Mouse (Mus musculus) forebrain, embryonic 11.5 days (tissue): Measurements from ENCODE around the gene Slc8a3. TPM values are rescaled to one million over a fixed set of nuclear protein-coding genes. Genes with fewer than 3 reads are reported as not detected.

ENCODE experiments used
- ATAC-seq: fragments of 200-750 bp; cut with Nextera tagmentation; replicated peaks from 2 replicates; pipeline ENCODE4 v1.8.0; 2017; ENCODE audit warnings: moderate TSS enrichment; ENCODE audit not compliant: low FRiP score
- DNase-seq: peaks from one replicate; pipeline ENCODE4 v3.0.0-alpha.2; 2017; ENCODE audit warnings: low spot score
- H3K27ac ChIP-seq: fragments of 300-500 bp; sonication (generic); 2 replicates; pipeline ENCODE4 v1.5.1; 2014; ENCODE audit warnings: low read depth, low read length
- H3K27me3 ChIP-seq: fragments of 300-500 bp; sonication (generic); 2 replicates; pipeline ENCODE4 v1.6.1; 2014; ENCODE audit warnings: mild to moderate bottlenecking, low read length, mixed read lengths; ENCODE audit not compliant: control insufficient read depth, insufficient read depth
- H3K36me3 ChIP-seq: fragments of 300-500 bp; sonication (generic); 2 replicates; pipeline ENCODE4 v1.6.1; 2014; ENCODE audit warnings: mild to moderate bottlenecking, low read length, moderate library complexity, mixed read lengths; ENCODE audit not compliant: control insufficient read depth, insufficient read depth
- H3K4me1 ChIP-seq: fragments of 300-500 bp; sonication (generic); replicated peaks from 2 replicates; pipeline ENCODE4 v1.6.1; 2014; ENCODE audit warnings: low read length, mixed read lengths; ENCODE audit not compliant: control insufficient read depth, insufficient read depth
- H3K4me2 ChIP-seq: fragments of 300-500 bp; sonication (generic); 2 replicates; pipeline ENCODE4 v1.6.1; 2014; ENCODE audit warnings: low read depth, mild to moderate bottlenecking, low read length, moderate library complexity, mixed read lengths; ENCODE audit not compliant: severe bottlenecking
- H3K4me3 ChIP-seq: fragments of 300-500 bp; sonication (generic); 2 replicates; pipeline ENCODE4 v1.5.1; 2014; ENCODE audit warnings: low read depth, low read length
- H3K9ac ChIP-seq: fragments of 300-500 bp; sonication (generic); 2 replicates; pipeline ENCODE4 v1.6.1; 2014; ENCODE audit warnings: low read length
- H3K9me3 ChIP-seq: fragments of 300-500 bp; sonication (generic); 2 replicates; pipeline ENCODE4 v1.6.1; 2016; ENCODE audit warnings: low read length, mixed read lengths; ENCODE audit not compliant: control insufficient read depth
- WGBS: fragments of 180-500 bp; shearing (Covaris S2); extraction: QIAGEN DNeasy Blood & Tissue Kit; methylation state at CpG from one replicate; pipeline ENCODE4 v1.1.7; 2014; 5-methylcytosine and 5-hydroxymethylcytosine counted together
- polyA plus RNA-seq: library from polyadenylated mRNA; unstranded; fragments of >200 nt; fragmentation: Nextera tagmentation; extraction: Ambion mirVana; gene quantifications from 2 replicates; pipeline ENCODE4 v1.2.1, GENCODE M21; 2014

Gene Slc8a3
- polyA plus RNA-seq, 1 experiment from 2014 or later: 0.72 TPM

- H3K9me3 ChIP-seq: no peaks in the 10 kb centered on the region
- DNase-seq: no peak
- no peak overlapping the region for H3K4me3 ChIP-seq
- H3K9ac ChIP-seq: no peak overlapping the region
- no peaks in the 10 kb centered on the region for H3K27me3 ChIP-seq
- H3K4me1 ChIP-seq: no peaks in the 10 kb centered on the region
- WGBS: 83% methylated on average over 5 of the region's 5 CpGs
- H3K27ac ChIP-seq: no peak overlapping the region
- no peak for ATAC-seq
- no peak overlapping the region for H3K4me2 ChIP-seq
- H3K36me3 ChIP-seq: no peaks in the 10 kb centered on the region
Observed at GRCm38 (mm10) chr12:81227767-81228460, 105.1 kb downstream of the Slc8a3 start.

GRCm38 (mm10) chr12:81226590-81226989, 106.4 kb downstream of the Slc8a3 start:
- Histone ChIP-seq H3K4me3 (no peak overlapping the region), H3K9ac (no peak overlapping the region), H3K4me1 (no peaks in the 10 kb centered on the region), H3K27me3 (no peaks in the 10 kb centered on the region), H3K27ac (no peak overlapping the region), H3K4me2 (no peak overlapping the region), H3K36me3 (no peaks in the 10 kb centered on the region), H3K9me3 (no peaks in the 10 kb centered on the region)
- no peak for DNase-seq
- ATAC-seq: no peak
- WGBS: 64% methylated on average over 3 of the region's 3 CpGs

- DNase-seq (no peak), ATAC-seq (no peak)
- Histone ChIP-seq H3K9ac (no peak overlapping the region), H3K4me3 (no peak overlapping the region), H3K27me3 (no peaks in the 10 kb centered on the region), H3K9me3 (no peaks in the 10 kb centered on the region), H3K36me3 (no peaks in the 10 kb centered on the region), H3K4me2 (no peak overlapping the region), H3K4me1 (no peaks in the 10 kb centered on the region), H3K27ac (no peak overlapping the region)
- WGBS: 53% methylated on average over 6 of the region's 6 CpGs
Observed at GRCm38 (mm10) chr12:81225966-81226577, 106.9 kb downstream of the Slc8a3 start.

GRCm38 (mm10) chr12:81224843-81225242, 108.1 kb downstream of the Slc8a3 start:
- ATAC-seq: no peak
- Histone ChIP-seq H3K36me3 (no peaks in the 10 kb centered on the region), H3K4me2 (no peak overlapping the region)

GRCm38 (mm10) chr12:81223276-81223675, 109.7 kb downstream of the Slc8a3 start:
- no peak for DNase-seq
- H3K9ac ChIP-seq: no peak overlapping the region
- no peaks in the 10 kb centered on the region for H3K36me3 ChIP-seq
- ATAC-seq: no peak
- no peak overlapping the region for H3K4me2 ChIP-seq
- no peaks in the 10 kb centered on the region for H3K9me3 ChIP-seq
- no peaks in the 10 kb centered on the region for H3K4me1 ChIP-seq
- H3K27me3 ChIP-seq: no peaks in the 10 kb centered on the region
- 79% methylated on average over 2 of the region's 2 CpGs for WGBS
- no peak overlapping the region for H3K4me3 ChIP-seq
- H3K27ac ChIP-seq: no peak overlapping the region

More at GRCm38 (mm10) chr12:81224843-81225242, 108.1 kb downstream of the Slc8a3 start:
- no peak for DNase-seq
- Histone ChIP-seq H3K27ac (no peak overlapping the region), H3K9me3 (no peaks in the 10 kb centered on the region), H3K4me3 (no peak overlapping the region), H3K4me1 (no peaks in the 10 kb centered on the region), H3K9ac (no peak overlapping the region), H3K27me3 (no peaks in the 10 kb centered on the region)
- WGBS: 73% methylated on average over 2 of the region's 2 CpGs

GRCm38 (mm10) chr12:81219339-81219738, 113.6 kb downstream of the Slc8a3 start:
- H3K9me3 ChIP-seq: no peaks in the 10 kb centered on the region
- H3K4me1 ChIP-seq: no peaks in the 10 kb centered on the region
- no peak overlapping the region for H3K9ac ChIP-seq
- no peak overlapping the region for H3K4me2 ChIP-seq
- no peak overlapping the region for H3K4me3 ChIP-seq
- no peaks in the 10 kb centered on the region for H3K36me3 ChIP-seq
- no peak for DNase-seq
- 81% methylated on average over 4 of the region's 4 CpGs for WGBS
- no peak for ATAC-seq
- no peaks in the 10 kb centered on the region for H3K27me3 ChIP-seq
- no peak overlapping the region for H3K27ac ChIP-seq

- DNase-seq (no peak), ATAC-seq (no peak)
- Histone ChIP-seq H3K4me2 (no peak overlapping the region), H3K4me1 (no peaks in the 10 kb centered on the region), H3K9ac (no peak overlapping the region), H3K27ac (no peak overlapping the region), H3K36me3 (no peaks in the 10 kb centered on the region), H3K27me3 (no peaks in the 10 kb centered on the region), H3K4me3 (no peak overlapping the region), H3K9me3 (no peaks in the 10 kb centered on the region)
- WGBS: 72% methylated on average over 2 of the region's 2 CpGs
Observed at GRCm38 (mm10) chr12:81208559-81208958, 124.4 kb downstream of the Slc8a3 start.

- Histone ChIP-seq H3K4me2 (no peak overlapping the region), H3K4me1 (no peaks in the 10 kb centered on the region), H3K9me3 (no peaks in the 10 kb centered on the region), H3K36me3 (no peaks in the 10 kb centered on the region), H3K27ac (no peak overlapping the region), H3K27me3 (no peaks in the 10 kb centered on the region), H3K9ac (no peak overlapping the region), H3K4me3 (no peak overlapping the region)
- 16% methylated on average over 6 of the region's 6 CpGs for WGBS
- ATAC-seq (no peak), DNase-seq (peak; percentile 78)
Observed at GRCm38 (mm10) chr12:81205619-81206560, 127.1 kb downstream of the Slc8a3 start.
